Mouse (Mus musculus) brain, embryonic 14.5 days (tissue): ENCODE results near the gene Eif2b3.

Experiments
- CTCF ChIP-seq: fragments of 200-500 bp; IDR thresholded peaks from 2 replicates; pipeline ENCODE4 v1.5.1; 2012; ENCODE audit warnings: inconsistent platforms, mild to moderate bottlenecking, moderate library complexity, borderline replicate concordance; ENCODE audit not compliant: insufficient read depth, insufficient read length; ENCODE audit errors: extremely low read depth
- POLR2A ChIP-seq: fragments of 200-500 bp; IDR thresholded peaks from 2 replicates; pipeline ENCODE4 v1.6.1; 2012; ENCODE audit warnings: mild to moderate bottlenecking, inconsistent platforms, borderline replicate concordance; ENCODE audit not compliant: poor library complexity, insufficient read depth, insufficient read length, severe bottlenecking; ENCODE audit errors: extremely low read depth

- TF ChIP-seq POLR2A: no peak
- no peak for TF ChIP-seq CTCF
These were observed 100.8 kb downstream of the Eif2b3 start for GRCm38 (mm10) chr4:117120052-117120444.
